Mouse (Mus musculus): Measurements from ENCODE around the gene Ggnbp2. TPM values are rescaled to one million over a fixed set of nuclear protein-coding genes. Genes with fewer than 3 reads are reported as not detected.

The Ggnbp2 gene
- polyA plus RNA-seq, 2 experiments: 67.3 to 105 TPM

DNA sequence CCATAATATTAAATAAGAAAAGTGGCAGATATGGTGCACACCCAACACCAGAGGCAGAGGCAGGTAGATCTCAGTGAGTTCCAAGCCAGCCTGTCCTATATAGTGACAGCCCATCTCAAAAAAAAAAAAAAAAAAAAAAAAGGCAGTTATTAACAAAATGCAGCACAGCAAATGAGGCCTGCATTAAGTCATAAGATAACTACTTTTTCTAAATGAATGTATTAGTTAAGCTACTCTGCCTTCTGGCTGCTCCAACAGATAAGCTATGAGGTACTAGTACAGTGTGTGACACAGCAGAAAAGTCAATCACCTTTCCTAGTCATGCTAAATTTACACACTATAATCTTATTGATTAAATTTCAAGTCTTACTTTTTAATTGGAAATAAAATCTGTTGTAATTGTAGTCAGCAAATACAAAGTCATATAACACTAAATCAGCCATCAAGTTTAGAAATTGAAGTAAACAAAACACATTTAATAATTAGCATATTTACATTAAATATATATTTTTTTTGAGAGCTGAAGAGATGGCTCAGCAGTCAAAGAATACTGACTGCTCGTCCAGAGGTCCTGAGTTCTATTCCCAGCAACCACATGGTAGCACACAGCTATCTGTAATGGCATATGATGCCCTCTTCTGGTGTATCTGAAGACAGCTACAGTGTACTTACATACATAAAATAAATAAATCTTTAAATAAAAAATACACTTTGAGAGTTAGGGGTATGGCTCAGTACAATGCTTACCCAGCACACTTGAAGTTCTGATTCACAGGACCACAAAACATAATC, 2.6 kb upstream of the Ggnbp2 start:
- no peaks in the 10 kb centered on the region; the same call in 1 of the 2 replicates for H3K36me3 ChIP-seq (ENCODE audit: control insufficient read depth, insufficient read depth, low read length)
- H3K4me2 ChIP-seq (replicated peaks; ENCODE audit: low read depth, low read length, severe bottlenecking): no peak overlapping the region
- ATAC-seq (ENCODE audit: low FRiP score, low read depth) (no peak), DNase-seq (ENCODE audit: low spot score) (no peak)
- no peak overlapping the region for H3K4me3 ChIP-seq (replicated peaks; ENCODE audit: low read length)
- no peak overlapping the region for H3K9ac ChIP-seq (ENCODE audit: low read depth, low read length, severe bottlenecking)
- H3K27ac ChIP-seq (replicated peaks; ENCODE audit: low read depth, low read length): no peak overlapping the region
- no peak for TF ChIP-seq POLR2A (IDR thresholded peaks at IDR 0.05; ENCODE audit: borderline replicate concordance, extremely low read depth, insufficient read depth, insufficient read length)
- WGBS: 83% methylated on average over 1 of the region's 1 CpGs
- H3K9me3 ChIP-seq (ENCODE audit: control insufficient read depth, low read length): no peaks in the 10 kb centered on the region
- H3K27me3 ChIP-seq (ENCODE audit: control insufficient read depth, insufficient read depth, low read length): no peaks in the 10 kb centered on the region
- H3K4me1 ChIP-seq (ENCODE audit: control insufficient read depth, insufficient read depth, low read length): peaks cover 6% of the 10 kb centered on the region; the same call in 1 of the 2 replicates

DNA sequence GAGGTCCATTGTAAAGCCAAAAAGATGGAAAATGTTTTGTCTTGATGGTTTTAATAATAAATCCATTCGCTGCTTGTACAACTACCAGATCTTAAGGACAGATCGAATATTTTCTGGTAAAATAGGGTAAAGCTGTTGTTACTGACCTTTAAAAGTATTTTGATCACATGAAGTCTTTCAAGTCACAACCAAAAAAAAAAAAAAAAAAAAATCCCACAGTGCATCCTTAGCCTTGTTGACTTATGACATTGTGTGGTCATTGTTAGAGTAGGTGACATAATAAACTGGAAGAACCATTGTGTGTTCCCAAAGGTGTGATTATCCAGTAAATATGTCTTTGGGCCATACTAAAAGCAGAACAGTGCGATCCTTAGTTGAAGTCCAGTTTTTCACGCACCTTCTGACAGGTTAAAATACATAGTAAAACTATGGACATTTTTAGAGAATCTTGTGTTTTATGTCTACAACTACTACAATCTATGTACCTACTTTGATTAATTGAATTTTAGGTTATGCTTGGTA, 992 bp upstream of the Ggnbp2 start:
- H3K4me3 ChIP-seq (replicated peaks; ENCODE audit: low read length): peak overlapping the region; percentile 90
- H3K9ac ChIP-seq (ENCODE audit: low read depth, low read length, severe bottlenecking): peak overlapping the region; percentile 95
- H3K4me2 ChIP-seq (replicated peaks; ENCODE audit: low read depth, low read length, severe bottlenecking): peak overlapping the region; percentile 66
- peaks cover 13% of the 10 kb centered on the region for H3K4me1 ChIP-seq (ENCODE audit: control insufficient read depth, insufficient read depth, low read length)
- H3K36me3 ChIP-seq (ENCODE audit: control insufficient read depth, insufficient read depth, low read length): no peaks in the 10 kb centered on the region; the same call in 1 of the 2 replicates
- DNase-seq (ENCODE audit: low spot score) (no peak), ATAC-seq (ENCODE audit: low FRiP score, low read depth) (no peak)
- no peaks in the 10 kb centered on the region for H3K27me3 ChIP-seq (ENCODE audit: control insufficient read depth, insufficient read depth, low read length)
- H3K9me3 ChIP-seq (ENCODE audit: control insufficient read depth, low read length): no peaks in the 10 kb centered on the region
- 70% methylated on average over 4 of the region's 4 CpGs for WGBS
- no peak for TF ChIP-seq POLR2A (IDR thresholded peaks at IDR 0.05; ENCODE audit: borderline replicate concordance, extremely low read depth, insufficient read depth, insufficient read length)
- peak overlapping the region; percentile 98 for H3K27ac ChIP-seq (replicated peaks; ENCODE audit: low read depth, low read length)

DNA sequence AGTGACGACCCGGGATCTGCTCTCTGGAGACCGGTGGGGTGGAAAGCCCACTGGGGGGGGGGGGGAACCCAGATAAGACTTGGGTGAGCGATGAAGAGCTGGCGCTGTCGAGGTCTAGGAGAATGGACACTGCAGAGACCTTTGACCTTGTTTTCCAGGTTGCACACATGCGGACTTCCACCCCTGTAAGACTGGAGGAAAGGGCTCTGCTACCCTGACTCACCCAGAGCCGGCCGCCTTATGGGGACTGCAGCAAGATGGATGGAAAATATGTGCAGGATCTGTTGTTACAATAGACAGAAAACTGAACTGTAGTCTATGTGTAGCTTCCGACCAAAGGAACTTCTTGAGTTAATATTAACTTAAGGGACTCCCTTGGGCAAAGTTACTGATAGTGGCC, 429 bp upstream of the Ggnbp2 start:
- DNase-seq (ENCODE audit: low spot score): peak; percentile 31
- peak; percentile 10 for ATAC-seq (ENCODE audit: low FRiP score, low read depth)
- Histone ChIP-seq H3K27me3 (ENCODE audit: control insufficient read depth, insufficient read depth, low read length) (no peaks in the 10 kb centered on the region), H3K4me3 (replicated peaks; ENCODE audit: low read length) (peak overlapping the region; percentile 90), H3K4me1 (ENCODE audit: control insufficient read depth, insufficient read depth, low read length) (peaks cover 13% of the 10 kb centered on the region), H3K9ac (ENCODE audit: low read depth, low read length, severe bottlenecking) (peak overlapping the region; percentile 95), H3K4me2 (replicated peaks; ENCODE audit: low read depth, low read length, severe bottlenecking) (peak overlapping the region; percentile 66), H3K27ac (replicated peaks; ENCODE audit: low read depth, low read length) (peak overlapping the region; percentile 98), H3K36me3 (ENCODE audit: control insufficient read depth, insufficient read depth, low read length) (no peaks in the 10 kb centered on the region; the same call in 1 of the 2 replicates), H3K9me3 (ENCODE audit: control insufficient read depth, low read length) (no peaks in the 10 kb centered on the region)
- no peak for TF ChIP-seq POLR2A (IDR thresholded peaks at IDR 0.05; ENCODE audit: borderline replicate concordance, extremely low read depth, insufficient read depth, insufficient read length)
- under 1% methylated on average over 10 of the region's 10 CpGs for WGBS

DNA sequence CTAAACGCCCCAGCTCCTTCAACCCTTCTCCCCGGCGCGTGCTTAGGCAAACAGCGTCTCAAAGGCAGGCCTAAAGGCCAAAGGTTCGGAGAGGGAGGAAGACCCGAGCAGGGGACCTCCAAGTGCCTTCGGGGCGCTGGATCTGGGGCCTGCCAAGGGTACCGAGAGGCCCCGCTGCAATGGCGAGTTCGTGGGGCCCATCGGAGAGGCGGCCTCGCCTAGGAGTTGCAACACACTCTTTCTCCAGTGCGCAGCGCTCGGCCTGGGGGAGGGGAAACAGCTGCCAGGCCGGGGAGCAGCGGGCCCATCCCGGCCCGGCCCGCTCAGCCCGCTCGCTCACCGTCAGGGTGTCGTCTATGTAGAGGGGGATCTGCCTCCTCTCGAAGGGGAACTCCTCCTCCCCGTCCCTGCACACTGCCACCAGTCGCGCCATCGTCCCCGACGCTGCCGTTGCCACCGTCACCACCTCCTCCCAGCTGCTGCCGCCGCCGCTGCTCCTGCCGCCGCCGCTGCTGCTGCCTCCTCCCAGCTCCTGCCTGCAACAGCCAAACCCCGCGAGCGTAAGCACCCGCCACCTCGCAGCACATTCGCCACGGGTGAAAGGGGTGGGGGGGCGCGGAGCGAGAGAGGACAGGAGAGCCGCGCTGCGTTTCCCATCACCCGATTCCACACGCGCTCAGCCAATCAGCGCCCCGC, 932 bp downstream of the Ggnbp2 start:
- peak; percentile 96 for DNase-seq (ENCODE audit: low spot score)
- under 1% methylated on average over 25 of the region's 61 CpGs for WGBS

DNA sequence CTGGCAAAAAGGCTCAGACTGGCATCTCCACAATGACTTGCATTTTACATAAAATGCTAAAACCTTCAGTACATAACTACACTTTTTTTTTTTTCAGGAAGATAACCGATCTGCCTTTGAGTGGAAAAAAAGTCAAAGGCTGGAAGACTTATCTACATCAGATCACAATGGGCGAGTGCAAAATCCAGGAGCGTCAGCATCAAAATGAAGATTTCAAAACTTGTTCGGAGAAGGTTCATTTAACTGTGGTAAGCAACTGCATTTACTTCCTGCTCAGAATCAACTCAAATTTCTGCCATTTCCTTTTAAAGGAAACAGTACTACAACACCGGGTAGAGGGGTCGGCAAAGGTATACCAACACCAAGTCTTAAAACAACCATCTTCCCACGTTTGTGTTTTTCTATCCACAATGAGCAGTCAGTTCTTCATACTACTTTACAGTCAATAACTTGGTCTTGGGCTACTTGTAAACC, 1.8 kb downstream of the Ggnbp2 start:
- TF ChIP-seq POLR2A (IDR thresholded peaks at IDR 0.05; ENCODE audit: borderline replicate concordance, extremely low read depth, insufficient read depth, insufficient read length): no peak
- H3K4me2 ChIP-seq (replicated peaks; ENCODE audit: low read depth, low read length, severe bottlenecking): peak overlapping the region; percentile 69
- H3K36me3 ChIP-seq (ENCODE audit: control insufficient read depth, insufficient read depth, low read length): 0 out of 2 replicates have a peak, but pooled peaks cover 2% of the 10 kb centered on the region
- peak overlapping the region; percentile 90 for H3K4me3 ChIP-seq (replicated peaks; ENCODE audit: low read length)
- H3K9ac ChIP-seq (ENCODE audit: low read depth, low read length, severe bottlenecking): peak overlapping the region; percentile 73
- H3K9me3 ChIP-seq (ENCODE audit: control insufficient read depth, low read length): no peaks in the 10 kb centered on the region
- 17% methylated on average over 7 of the region's 7 CpGs for WGBS
- peaks cover 13% of the 10 kb centered on the region for H3K4me1 ChIP-seq (ENCODE audit: control insufficient read depth, insufficient read depth, low read length)
- H3K27me3 ChIP-seq (ENCODE audit: control insufficient read depth, insufficient read depth, low read length): no peaks in the 10 kb centered on the region
- no peak for ATAC-seq (ENCODE audit: low FRiP score, low read depth)
- H3K27ac ChIP-seq (replicated peaks; ENCODE audit: low read depth, low read length): no peak overlapping the region
- DNase-seq (ENCODE audit: low spot score): no peak

More for the DNA sequence above, 932 bp downstream of the Ggnbp2 start:
- peak; percentile 9; the same call in 1 of the 2 replicates for TF ChIP-seq POLR2A (IDR thresholded peaks at IDR 0.05; ENCODE audit: borderline replicate concordance, extremely low read depth, insufficient read depth, insufficient read length)
- peak overlapping the region; percentile 73 for H3K9ac ChIP-seq (ENCODE audit: low read depth, low read length, severe bottlenecking)
- peak; percentile 88 for ATAC-seq (ENCODE audit: low FRiP score, low read depth)
- peak overlapping the region; percentile 69 for H3K4me2 ChIP-seq (replicated peaks; ENCODE audit: low read depth, low read length, severe bottlenecking)
- peak overlapping the region; percentile 90 for H3K4me3 ChIP-seq (replicated peaks; ENCODE audit: low read length)
- peak overlapping the region; percentile 89 for H3K27ac ChIP-seq (replicated peaks; ENCODE audit: low read depth, low read length)
- H3K36me3 ChIP-seq (ENCODE audit: control insufficient read depth, insufficient read depth, low read length): peaks cover 2% of the 10 kb centered on the region; the same call in 1 of the 2 replicates
- peaks cover 13% of the 10 kb centered on the region for H3K4me1 ChIP-seq (ENCODE audit: control insufficient read depth, insufficient read depth, low read length)
- H3K27me3 ChIP-seq (ENCODE audit: control insufficient read depth, insufficient read depth, low read length): no peaks in the 10 kb centered on the region
- no peaks in the 10 kb centered on the region for H3K9me3 ChIP-seq (ENCODE audit: control insufficient read depth, low read length)
